Mouse (Mus musculus) E14TG2a.4 (cell line): ENCODE results near the gene Ptprm.

Experiments used
- CTCF ChIP-seq: conservative IDR thresholded peaks from 2 replicates; pipeline ENCODE4 v1.5.1; 2014; ENCODE audit warnings: low read length
- NANOG ChIP-seq: IDR thresholded peaks from 2 replicates; pipeline ENCODE4 v1.6.1; 2014; ENCODE audit warnings: borderline replicate concordance, low read length, mixed read lengths
- POU5F1 ChIP-seq: IDR thresholded peaks from 2 replicates; pipeline ENCODE4 v1.6.1; 2014; ENCODE audit warnings: low read length, borderline replicate concordance

DNA sequence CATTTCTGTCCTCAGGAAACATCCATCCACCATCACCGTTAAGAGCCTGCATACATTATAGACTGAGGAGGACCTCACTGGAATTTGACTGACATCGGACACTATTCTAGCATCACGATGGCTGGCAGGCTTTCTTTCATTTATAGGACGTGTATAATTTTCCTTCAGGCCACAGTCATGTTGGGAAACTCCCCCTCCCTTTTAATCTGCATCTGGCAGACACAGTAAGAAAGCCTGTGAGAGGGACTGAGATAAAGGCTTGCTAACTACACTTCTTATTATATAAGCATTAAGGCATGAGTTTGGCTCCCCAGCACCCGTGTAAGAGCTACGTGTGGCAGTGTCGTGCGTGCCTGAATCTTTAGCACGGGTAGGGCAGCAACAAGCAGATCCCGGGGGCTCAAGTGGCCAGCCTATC, 571.2 kb downstream of the Ptprm start:
- no peak for TF ChIP-seq CTCF
- no peak for TF ChIP-seq NANOG
- TF ChIP-seq POU5F1: no peak
